Mouse (Mus musculus) heart, embryonic 14.5 days (tissue): Measurements from ENCODE around the gene Vps53. TPM values are rescaled to one million over a fixed set of nuclear protein-coding genes. Genes with fewer than 3 reads are reported as not detected.

Experiments used
- ATAC-seq: fragments of 200-750 bp; cut with Nextera tagmentation; 2 replicates; pipeline ENCODE4 v1.8.0; 2017; ENCODE audit warnings: low read depth, moderate TSS enrichment; ENCODE audit not compliant: insufficient number of reproducible peaks, insufficient read depth, low FRiP score
- H3K27ac ChIP-seq, 2 experiments: fragments of 200-500 bp in 1 of 2; fragments of 300-500 bp in 1 of 2; sonication (generic) in 1 of 2; replicated peaks in 1 of 2; 2 replicates each; pipeline ENCODE4 v1.5.1; 2012 to 2014; ENCODE audit warnings: low read depth in 2 of 2, low read length in 2 of 2, control low read depth in 1 of 2, mild to moderate bottlenecking in 1 of 2, mixed read lengths in 1 of 2; ENCODE audit not compliant: control insufficient read depth in 1 of 2, insufficient read depth in 1 of 2
- H3K27me3 ChIP-seq: fragments of 300-500 bp; sonication (generic); 2 replicates; pipeline ENCODE4 v1.6.1; 2014; ENCODE audit warnings: mild to moderate bottlenecking, low read length, control low read depth; ENCODE audit not compliant: control insufficient read depth, insufficient read depth
- H3K36me3 ChIP-seq: fragments of 300-500 bp; sonication (generic); 2 replicates; pipeline ENCODE4 v1.6.1; 2014; ENCODE audit warnings: mild to moderate bottlenecking, control low read depth, low read length, mixed read lengths; ENCODE audit not compliant: control insufficient read depth, insufficient read depth
- H3K4me1 ChIP-seq, 2 experiments: fragments of 200-500 bp in 1 of 2; fragments of 300-500 bp in 1 of 2; sonication (generic) in 1 of 2; 2 replicates each; pipeline ENCODE4 v1.6.1; 2012 to 2014; ENCODE audit warnings: low read length in 2 of 2, control low read depth in 1 of 2, mixed read lengths in 1 of 2; ENCODE audit not compliant: control insufficient read depth in 2 of 2, insufficient read depth in 2 of 2
- H3K4me2 ChIP-seq: fragments of 300-500 bp; sonication (generic); 2 replicates; pipeline ENCODE4 v1.6.1; 2014; ENCODE audit warnings: mild to moderate bottlenecking, low read length
- H3K4me3 ChIP-seq, 2 experiments: fragments of 200-500 bp in 1 of 2; fragments of 300-500 bp in 1 of 2; sonication (generic) in 1 of 2; 2 replicates each; pipeline ENCODE4 v1.5.1; 2012 to 2014; ENCODE audit warnings: low read length in 2 of 2, mild to moderate bottlenecking in 2 of 2, control low read depth in 1 of 2, low read depth in 1 of 2, moderate library complexity in 1 of 2; ENCODE audit not compliant: control insufficient read depth in 1 of 2, insufficient read depth in 1 of 2
- H3K9ac ChIP-seq: fragments of 300-500 bp; sonication (generic); 2 replicates; pipeline ENCODE4 v1.6.1; 2014; ENCODE audit warnings: mild to moderate bottlenecking, low read length
- H3K9me3 ChIP-seq: fragments of 300-500 bp; sonication (generic); 2 replicates; pipeline ENCODE4 v1.6.1; 2016; ENCODE audit warnings: low read length, control low read depth; ENCODE audit not compliant: control insufficient read depth
- WGBS: fragments of 180-500 bp; shearing (Covaris S2); extraction: QIAGEN DNeasy Blood & Tissue Kit; methylation state at CpG from one replicate; pipeline ENCODE4 v1.1.7; 2014; 5-methylcytosine and 5-hydroxymethylcytosine counted together
- polyA plus RNA-seq: library from polyadenylated mRNA; unstranded; fragments of >200 nt; fragmentation: Nextera tagmentation; extraction: Ambion mirVana; gene quantifications from 2 replicates; pipeline ENCODE4 v1.2.1, GENCODE M21; 2014

Vps53 gene
- polyA plus RNA-seq, 1 experiment from 2014 or later, result 32.5 TPM

- ATAC-seq, result no peak
- no peak overlapping the region for H3K4me3 ChIP-seq
- no peaks in the 10 kb centered on the region for H3K9me3 ChIP-seq
- no peak overlapping the region for H3K9ac ChIP-seq
- no peak overlapping the region for H3K4me2 ChIP-seq
- H3K27me3 ChIP-seq, result no peaks in the 10 kb centered on the region
- H3K4me1 ChIP-seq, result no peaks in the 10 kb centered on the region
- 91% methylated on average over 4 of the region's 4 CpGs for WGBS
- H3K27ac ChIP-seq, result no peak overlapping the region
- peaks cover 20% of the 10 kb centered on the region for H3K36me3 ChIP-seq
These were observed 12.8 kb downstream of the Vps53 start for GRCm38 (mm10) chr11:76166657-76167056.

GRCm38 (mm10) chr11:76160251-76160650 lies 19.2 kb downstream of the Vps53 start:
- Histone ChIP-seq H3K9ac (no peak overlapping the region), H3K27ac (no peak overlapping the region), H3K4me1 (peaks cover 0 to 7% of the 10 kb centered on the region in 2 experiments; a peak in 3 of 4 replicates), H3K4me3 (no peak overlapping the region), H3K36me3 (peaks cover 48% of the 10 kb centered on the region), H3K9me3 (no peaks in the 10 kb centered on the region), H3K27me3 (no peaks in the 10 kb centered on the region), H3K4me2 (no peak overlapping the region)
- 41% methylated on average over 6 of the region's 6 CpGs for WGBS
- no peak for ATAC-seq

GRCm38 (mm10) chr11:76158375-76158774 lies 21.1 kb downstream of the Vps53 start:
- Histone ChIP-seq H3K27me3 (no peaks in the 10 kb centered on the region), H3K9ac (no peak overlapping the region), H3K36me3 (peaks cover 55% of the 10 kb centered on the region), H3K9me3 (no peaks in the 10 kb centered on the region), H3K4me1 (peaks cover 0 to 7% of the 10 kb centered on the region in 2 experiments; a peak in 3 of 4 replicates), H3K4me2 (no peak overlapping the region), H3K27ac (no peak overlapping the region), H3K4me3 (no peak overlapping the region)
- 85% methylated on average over 2 of the region's 2 CpGs for WGBS
- no peak for ATAC-seq

- H3K36me3 ChIP-seq, result peaks cover 36% of the 10 kb centered on the region
- 74% methylated on average over 2 of the region's 2 CpGs for WGBS
- H3K4me2 ChIP-seq, result no peak overlapping the region
- H3K27ac ChIP-seq, result no peak overlapping the region
- no peaks in the 10 kb centered on the region for H3K9me3 ChIP-seq
- no peak for ATAC-seq
- no peak overlapping the region for H3K4me3 ChIP-seq
- peaks cover 0 to under 1% of the 10 kb centered on the region in 2 experiments; a peak in 2 of 4 replicates for H3K4me1 ChIP-seq
- no peak overlapping the region for H3K9ac ChIP-seq
- no peaks in the 10 kb centered on the region for H3K27me3 ChIP-seq
These were observed 24.6 kb downstream of the Vps53 start for GRCm38 (mm10) chr11:76154861-76155260.

GRCm38 (mm10) chr11:76154200-76154599 lies 25.2 kb downstream of the Vps53 start:
- Histone ChIP-seq H3K4me2 (no peak overlapping the region), H3K27ac (no peak overlapping the region), H3K4me3 (no peak overlapping the region), H3K4me1 (no peaks in the 10 kb centered on the region), H3K9ac (no peak overlapping the region), H3K9me3 (no peaks in the 10 kb centered on the region), H3K36me3 (peaks cover 35% of the 10 kb centered on the region), H3K27me3 (no peaks in the 10 kb centered on the region)
- 92% methylated on average over 2 of the region's 2 CpGs for WGBS
- ATAC-seq, result no peak

GRCm38 (mm10) chr11:76153236-76153951 lies 26.1 kb downstream of the Vps53 start:
- Histone ChIP-seq H3K4me1 (peaks cover 4 to 5% of the 10 kb centered on the region in 2 experiments), H3K27me3 (no peaks in the 10 kb centered on the region), H3K4me2 (no peak overlapping the region), H3K9ac (no peak overlapping the region), H3K36me3 (peaks cover 29% of the 10 kb centered on the region), H3K4me3 (no peak overlapping the region), H3K27ac (no peak overlapping the region), H3K9me3 (no peaks in the 10 kb centered on the region)
- no peak for ATAC-seq
- 82% methylated on average over 5 of the region's 5 CpGs for WGBS

- no peak overlapping the region for H3K4me2 ChIP-seq
- no peak overlapping the region for H3K27ac ChIP-seq
- H3K9ac ChIP-seq, result no peak overlapping the region
- no peaks in the 10 kb centered on the region for H3K27me3 ChIP-seq
- H3K36me3 ChIP-seq, result peaks cover 22% of the 10 kb centered on the region
- no peaks in the 10 kb centered on the region for H3K9me3 ChIP-seq
- WGBS, result 35% methylated on average over 4 of the region's 4 CpGs
- peaks cover 9 to 22% of the 10 kb centered on the region in 2 experiments for H3K4me1 ChIP-seq
- no peak for ATAC-seq
- H3K4me3 ChIP-seq, result no peak overlapping the region
These were observed 28.5 kb downstream of the Vps53 start for GRCm38 (mm10) chr11:76150980-76151379.
